Mouse (Mus musculus) inflammation-experienced regulatory T-cells, adult 6 months (primary cell): ENCODE measurements around the gene Defb25. TPM values are rescaled to one million over a fixed set of nuclear protein-coding genes. Genes with fewer than 3 reads are reported as not detected.

ENCODE experiments used
- ATAC-seq: one replicate; pipeline ENCODE4 v1.8.0; 2017
- polyA plus RNA-seq, 3 experiments: library from polyadenylated mRNA; unstranded; fragments of 100-300 nt; shearing (Covaris generic); gene quantifications; one replicate each; pipeline ENCODE4 v1.2.1; 2017

The Defb25 gene
- polyA plus RNA-seq, 3 experiments from 2014 or later: 1.4 TPM; not detected in 2

DNA sequence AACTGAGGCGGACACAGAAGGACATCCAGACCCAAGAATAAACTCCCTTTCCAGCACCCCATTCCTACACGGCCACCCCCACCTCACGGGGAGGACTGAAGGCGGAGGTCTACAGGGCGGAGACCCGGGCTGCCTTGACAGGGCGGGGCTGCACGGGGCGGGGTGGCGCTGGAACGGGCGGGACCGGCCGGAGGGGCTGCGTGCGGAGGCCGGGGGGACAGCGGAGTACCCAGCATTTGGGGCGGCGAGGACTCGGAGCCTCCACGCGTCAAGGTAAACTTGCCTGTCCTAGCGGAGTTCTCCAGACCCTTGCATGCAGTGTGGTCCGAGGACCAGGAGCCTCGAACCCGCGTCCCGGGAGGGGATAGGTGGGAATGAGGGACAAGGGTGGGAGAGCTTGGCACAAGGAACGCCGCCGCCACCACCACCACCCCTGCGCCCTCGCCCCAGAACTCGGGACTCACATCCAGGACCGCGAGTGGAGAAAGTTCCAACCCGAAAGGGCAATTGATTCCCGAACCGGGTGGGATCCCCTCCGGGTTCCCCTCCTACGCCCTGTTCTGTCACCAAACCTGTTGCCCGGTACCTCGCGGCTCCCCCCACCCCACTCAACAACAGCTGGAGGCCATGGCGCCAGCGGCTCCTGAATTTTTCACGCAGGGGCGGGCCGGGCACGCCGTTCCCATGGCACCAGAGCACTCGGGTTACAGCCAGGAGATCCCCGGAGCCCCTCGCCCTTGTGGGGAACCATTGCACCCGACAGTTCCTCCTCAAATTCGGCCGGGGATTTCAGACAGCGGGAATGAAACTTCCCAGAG lies 4.1 kb upstream of the Defb25 start, which contains the start of gene Rem1:
Rem1 (plus strand) TSS at position 178 of the 818 bp plus-strand sequence.
- ATAC-seq: no peak

DNA sequence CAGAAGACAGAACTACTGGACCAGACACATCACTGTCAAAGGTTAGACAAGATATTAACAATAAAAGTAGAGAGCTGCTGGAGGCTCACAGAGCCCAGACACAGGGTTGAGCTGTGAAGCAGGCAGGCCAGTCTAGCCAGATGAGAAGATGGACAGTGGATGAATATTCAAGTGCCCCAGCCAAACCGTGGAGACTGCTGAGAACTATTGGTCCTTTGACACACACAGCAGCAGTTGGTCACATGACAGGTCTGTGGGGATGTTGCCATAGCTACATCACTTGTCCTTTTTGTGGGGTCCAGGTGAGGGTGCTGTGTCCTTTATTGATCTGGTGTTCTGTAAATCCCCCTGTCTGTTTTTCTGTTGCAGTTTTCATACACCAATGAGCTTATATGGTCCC lies 2.4 kb upstream of the Defb25 start:
- ATAC-seq: no peak

DNA sequence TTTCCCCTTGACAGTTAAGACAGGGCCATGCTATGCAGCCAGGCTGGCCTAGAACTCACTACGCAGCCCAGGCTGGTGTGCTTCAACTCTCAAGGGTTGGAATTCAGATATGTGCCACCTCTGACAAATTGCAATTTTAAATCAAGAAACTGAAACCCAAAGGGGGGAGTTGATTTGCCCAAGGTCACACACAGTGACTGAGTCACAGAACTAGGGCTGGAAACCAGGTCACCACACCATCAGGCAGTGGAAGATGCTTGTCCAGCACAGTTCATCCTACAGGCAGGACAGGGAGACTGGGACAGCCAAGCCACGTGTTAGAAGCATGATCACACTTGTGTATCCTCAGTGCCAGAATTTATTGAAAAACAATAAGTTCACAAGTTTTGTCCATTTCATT lies 1.7 kb upstream of the Defb25 start:
- no peak for ATAC-seq

DNA sequence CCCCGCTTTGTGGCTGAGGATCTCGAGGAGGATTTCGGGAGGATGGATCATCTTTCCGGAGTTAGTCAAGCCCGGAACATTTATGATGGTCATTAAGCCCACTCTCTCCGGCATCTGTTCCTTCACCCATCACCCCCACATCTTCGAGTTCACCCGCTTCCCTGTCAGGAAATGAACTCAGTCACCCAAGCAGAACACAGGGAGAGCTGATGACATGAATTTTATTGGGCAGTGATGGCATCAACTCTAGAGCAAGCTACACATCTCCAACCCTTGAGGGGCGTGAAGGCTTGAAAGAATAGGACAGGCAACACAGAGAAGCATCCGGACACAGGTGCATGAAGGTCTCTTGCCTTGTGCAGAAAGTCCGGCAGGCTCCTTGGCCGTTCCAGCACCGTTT lies 702 bp downstream of the Defb25 start:
- ATAC-seq: no peak

DNA sequence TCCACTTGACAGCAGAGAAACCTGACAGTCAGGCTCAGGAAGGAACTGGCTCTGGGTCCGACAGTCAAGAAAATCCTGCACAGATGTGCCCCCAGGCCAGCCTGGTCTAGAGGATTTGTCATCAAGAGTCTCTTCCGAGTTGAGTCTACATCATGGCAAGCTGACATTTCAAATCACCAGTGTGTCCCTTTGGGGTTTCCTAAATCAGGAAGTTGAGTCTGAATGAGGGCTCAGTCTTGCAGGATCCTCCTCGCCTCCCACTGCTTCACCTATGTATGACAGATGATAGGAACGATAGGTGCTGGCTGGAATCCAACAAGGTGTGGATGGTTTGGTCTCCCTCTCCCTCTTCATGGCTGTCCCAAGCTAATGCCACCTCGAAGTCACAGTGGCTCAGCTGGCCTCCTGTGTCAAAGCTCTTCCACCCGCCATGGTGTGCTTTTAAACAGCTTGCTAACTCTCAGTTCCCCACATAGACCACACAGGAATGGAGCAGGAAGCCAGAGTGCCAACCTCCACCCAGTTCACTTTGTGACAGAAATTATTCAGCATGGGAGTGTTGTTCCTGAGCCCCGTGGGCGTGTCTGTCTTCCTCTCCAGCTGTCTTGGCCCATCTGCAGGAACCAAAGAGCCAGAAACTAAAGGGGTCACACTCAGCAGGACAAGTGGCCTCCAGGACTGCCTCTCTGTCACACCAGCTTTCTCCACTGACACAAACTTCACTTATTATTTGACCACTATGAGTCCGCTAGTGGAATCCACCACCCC lies 2.3 kb downstream of the Defb25 start:
- ATAC-seq: no peak

DNA sequence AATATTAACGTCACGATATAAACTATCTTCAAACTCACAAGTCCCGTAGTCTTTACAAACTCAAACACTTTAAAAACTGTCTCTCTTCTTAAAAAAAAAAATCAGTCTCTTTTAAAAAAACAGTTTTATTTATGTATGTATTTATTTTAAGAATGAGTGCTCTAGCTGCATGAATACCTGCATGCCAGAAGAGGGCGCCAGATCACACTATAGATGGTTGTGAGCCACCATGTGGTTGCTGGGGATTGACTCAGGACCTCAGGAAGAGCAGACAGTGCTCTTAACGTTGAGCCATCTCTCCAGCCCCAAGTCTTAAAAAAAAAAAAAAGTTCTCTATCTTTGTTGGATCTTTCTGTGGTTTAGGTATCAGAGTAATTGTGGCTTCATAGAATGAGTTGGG lies 5.5 kb downstream of the Defb25 start:
- no peak for ATAC-seq

DNA sequence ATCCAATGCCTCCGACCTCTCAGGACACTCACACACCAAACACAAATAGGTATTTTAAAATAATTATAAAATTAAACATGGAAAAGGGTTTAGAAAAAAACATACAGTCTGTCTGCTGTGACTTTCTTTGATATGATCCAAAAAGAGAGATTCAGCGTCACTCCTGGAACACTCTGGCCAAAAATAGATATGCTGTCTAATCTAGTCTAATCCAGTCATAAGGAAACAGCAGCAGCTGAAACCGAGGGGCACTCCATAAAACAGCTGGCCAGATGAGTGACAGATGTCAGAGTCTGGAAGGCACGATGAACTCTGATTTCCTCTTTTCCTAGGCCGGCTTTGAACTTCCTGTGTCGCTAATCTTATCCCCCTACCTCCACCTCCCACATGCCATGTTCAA lies 6.4 kb downstream of the Defb25 start:
- no peak for ATAC-seq

DNA sequence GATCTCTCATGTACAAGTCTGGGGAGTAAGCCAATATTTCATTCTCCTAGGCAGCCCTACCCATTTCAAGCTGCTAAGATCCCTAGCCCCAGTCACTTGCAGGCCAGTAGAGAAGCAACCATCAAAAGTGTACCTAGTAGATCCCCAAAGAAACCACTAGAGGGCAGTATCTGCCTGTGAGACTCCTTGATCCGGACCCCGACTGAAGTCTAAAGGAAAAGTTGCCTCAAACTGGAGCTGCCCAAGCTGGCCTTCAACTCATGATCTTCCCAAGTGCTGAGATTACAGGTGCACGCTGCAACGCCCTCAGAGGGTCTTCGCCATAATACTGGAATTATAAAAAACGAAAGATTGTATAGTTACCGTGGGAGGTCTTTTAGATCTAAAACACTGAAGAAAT lies 7.3 kb downstream of the Defb25 start:
- no peak for ATAC-seq

DNA sequence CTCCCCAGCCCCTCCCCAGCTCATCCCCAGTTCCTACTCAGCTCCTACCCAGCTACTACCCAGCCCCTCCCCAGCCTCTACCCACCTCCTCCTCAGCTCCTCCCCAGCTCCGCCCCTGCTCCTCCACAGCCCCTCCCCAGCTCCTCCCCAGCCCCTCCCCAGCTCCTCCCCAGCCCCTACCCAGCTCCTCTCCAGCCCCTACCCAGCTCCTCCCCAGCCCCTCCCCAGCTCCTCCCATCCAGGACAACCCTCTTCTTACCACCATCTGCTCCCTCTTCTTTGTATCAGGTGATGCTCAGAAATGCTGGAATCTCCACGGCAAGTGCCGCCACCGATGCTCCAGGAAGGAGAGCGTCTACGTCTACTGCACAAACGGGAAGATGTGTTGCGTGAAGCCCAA lies 10.7 kb downstream of the Defb25 start:
- ATAC-seq: no peak

DNA sequence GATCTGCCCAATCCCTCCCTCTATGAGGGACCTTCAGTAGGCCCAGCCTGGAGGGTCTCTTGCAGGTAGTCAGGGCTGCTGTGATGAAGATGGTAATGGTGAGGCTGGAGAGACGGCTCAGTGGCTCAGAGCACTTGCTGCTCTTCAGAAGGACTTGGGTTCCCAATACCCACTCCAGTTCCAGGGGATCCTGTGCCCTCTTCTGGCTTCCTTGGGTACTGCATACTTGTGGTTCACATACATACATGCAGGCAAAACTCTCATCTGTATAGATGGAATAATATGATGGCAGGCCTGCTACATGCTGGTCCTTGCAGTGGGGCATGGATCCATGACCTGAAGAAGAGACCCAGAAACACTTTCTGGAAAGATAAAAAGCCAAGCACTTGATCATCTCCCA lies 14.1 kb downstream of the Defb25 start:
- no peak for ATAC-seq

DNA sequence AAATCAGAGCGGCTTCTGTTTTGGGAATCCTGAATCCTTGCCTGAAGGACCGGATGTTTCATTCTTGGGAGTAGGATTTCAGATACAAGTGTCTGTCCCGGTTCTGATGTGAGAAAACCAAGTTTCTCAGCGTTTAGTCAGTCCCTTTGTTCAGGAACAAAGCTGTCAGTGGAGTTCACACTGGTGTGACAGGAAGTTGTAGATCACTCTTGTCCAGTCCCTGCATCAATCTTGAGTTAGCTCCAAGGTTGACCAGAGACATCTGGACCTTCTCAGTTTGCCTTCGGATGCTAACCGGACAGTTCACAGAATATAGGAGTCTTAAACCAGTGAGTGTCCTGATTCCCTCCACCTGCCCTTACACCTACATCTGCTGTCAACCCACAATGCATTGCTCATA lies 15.1 kb downstream of the Defb25 start:
- ATAC-seq: no peak

DNA sequence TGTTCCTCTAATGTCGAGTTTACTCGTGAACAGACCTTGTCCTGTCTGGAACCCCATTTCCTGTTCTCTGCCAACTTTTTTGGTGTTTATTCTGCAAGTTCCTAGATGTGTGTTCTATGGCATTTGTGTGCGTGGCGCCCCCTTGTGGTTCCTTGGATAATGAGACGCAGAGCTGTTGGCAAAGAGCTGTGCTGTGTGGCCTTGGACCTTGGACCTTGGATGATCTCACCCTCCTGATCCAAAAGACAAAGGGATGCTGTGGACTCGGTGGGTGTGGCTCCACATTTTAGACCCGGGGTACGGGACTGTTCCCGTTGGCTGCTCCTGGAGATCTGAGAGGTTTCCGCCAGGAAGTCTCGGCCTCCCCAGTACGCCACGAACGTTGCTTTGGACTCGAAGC lies 18.8 kb downstream of the Defb25 start, which contains the start of gene Defb36:
Defb36 (plus strand) TSS at position 271 of the 400 bp plus-strand sequence.
- no peak for ATAC-seq

DNA sequence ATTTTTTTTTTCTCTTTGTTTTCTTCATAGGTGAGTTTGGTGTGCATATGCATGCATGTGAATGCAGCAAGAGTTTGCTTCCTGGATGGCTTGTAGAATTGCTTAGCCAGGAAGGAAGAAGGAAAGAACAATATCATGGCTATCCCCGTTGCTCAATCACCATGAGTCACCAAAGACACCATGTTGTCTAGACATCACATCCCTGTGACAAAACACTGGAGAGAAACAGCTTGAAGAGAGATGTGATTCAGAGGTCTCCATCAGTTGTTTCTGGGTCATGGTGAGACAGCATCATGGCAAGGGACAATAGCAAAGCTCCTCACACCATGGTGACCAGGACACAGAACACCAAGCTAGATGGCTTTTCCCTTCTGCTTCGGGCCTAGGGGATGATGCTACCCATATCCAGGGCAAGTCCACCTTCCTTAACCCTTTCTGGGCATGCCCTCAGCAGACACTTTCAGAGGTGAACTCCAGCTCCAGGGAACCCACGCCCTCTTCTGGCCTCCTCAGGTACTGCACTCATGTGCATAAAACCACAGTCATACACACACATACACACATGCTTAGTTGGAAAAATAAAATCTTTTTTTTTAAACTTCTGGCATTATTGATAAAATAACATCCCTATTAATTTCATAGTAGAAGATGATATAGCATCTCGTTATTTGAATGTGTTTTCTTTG lies 21.4 kb downstream of the Defb25 start:
- ATAC-seq: no peak

DNA sequence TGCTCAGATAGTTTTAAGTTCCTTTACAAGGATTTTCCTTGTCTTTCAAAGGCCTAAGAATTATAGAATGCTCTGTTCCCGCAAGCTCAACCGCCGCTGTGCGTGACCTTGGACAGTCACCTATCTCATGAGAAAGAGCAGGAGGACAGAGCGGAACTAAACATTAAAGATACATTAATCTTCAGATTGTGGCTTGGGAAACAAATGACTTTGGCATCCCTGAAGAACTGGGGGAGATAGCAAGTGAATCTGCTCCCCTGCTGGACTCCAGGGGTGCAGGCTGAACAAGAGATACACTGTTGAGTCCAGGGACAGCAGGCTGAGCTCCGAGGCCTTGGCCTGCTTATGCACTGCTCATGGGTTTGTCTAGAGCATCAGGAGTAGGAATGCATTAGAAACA lies 22.8 kb downstream of the Defb25 start:
- no peak for ATAC-seq

DNA sequence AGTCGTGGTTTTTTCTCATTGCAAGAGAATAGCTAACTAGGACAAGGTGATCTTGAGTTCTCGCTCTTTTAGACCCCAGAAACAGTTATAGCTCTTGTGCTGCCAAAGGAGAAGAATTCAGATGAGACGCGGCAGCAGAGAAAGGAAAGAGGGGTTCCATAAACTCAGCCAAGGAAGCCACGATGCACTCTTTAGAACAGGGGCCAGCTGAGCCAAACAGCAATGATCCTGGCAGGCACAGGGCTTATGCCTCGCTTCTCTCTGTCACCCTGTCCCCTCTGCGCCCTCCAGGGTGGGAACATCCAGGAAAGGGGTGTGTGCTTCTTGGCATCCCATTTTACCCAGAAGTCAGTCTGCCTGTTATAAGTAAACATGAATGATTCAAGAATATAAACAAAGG lies 23.6 kb downstream of the Defb25 start, which contains the start of gene Defb45:
Defb45 (minus strand) TSS at position 101 of the 400 bp plus-strand sequence.
- no peak for ATAC-seq

DNA sequence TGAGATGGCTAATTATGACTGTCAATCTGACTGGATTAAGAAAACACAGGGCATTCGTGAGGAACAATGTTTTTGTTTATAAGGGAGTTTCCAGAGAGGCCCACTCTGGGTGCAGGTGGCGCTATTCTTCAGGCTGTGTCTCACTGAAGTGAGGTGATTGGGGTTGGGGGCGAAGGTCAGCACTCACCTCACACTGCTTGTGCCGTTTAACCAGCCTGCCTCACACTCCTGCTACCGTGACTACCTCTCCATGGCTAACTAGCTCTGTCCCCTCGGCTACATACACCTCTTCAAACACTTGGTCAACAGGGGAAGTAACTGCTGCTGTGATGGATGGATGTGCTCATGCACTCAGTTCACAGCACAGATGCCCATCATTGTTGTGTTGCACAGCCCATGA lies 33.8 kb downstream of the Defb25 start:
- ATAC-seq: no peak

DNA sequence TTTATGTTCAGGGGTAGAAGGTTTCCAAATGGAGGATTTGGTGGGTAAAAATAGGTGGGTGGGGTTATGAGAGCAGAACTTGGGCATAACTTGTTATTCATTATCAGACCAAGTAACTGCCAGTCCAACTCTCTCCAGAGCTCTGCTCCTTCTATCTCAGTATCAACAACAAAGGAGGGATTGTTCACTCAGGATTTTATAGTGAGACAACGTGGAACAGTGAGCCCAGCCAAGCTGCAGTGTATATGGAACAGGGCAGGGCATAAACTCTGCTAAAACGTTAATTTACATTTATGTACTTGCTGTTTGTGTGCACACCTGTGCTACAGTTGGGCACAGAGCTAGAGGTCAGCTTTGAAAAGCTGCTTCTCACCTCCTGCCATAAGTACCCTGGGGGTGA lies 34.4 kb downstream of the Defb25 start:
- ATAC-seq: no peak

DNA sequence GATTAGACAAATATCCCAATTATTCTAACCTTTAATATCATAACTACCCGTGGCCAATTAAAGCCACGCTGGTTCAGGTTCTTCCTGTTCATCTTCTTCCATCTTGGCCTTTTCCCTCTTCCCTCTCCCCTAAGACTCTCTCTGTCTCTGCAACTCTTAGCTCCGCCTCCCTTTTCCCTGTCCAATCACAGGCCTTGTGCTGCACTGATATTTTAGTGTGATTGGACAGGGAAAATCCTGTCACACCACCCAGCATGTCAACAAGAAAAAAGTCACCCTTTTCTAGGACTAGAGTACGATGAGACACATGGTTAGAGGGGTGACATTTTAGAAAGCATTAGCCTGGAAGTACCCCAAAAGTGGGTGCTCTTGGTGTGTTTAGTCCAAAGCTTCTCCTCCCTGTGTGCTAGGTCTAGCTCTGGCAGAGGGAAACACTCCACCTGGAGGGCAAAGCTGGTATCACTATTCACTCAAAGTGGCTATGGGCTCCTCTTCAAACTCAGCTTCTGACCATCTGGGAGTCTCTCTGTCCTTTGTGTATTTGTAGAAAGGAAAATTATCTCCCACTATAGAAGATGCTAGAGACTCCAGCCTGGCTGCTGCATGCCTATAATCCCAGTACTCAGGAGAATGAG lies 35.8 kb downstream of the Defb25 start:
- ATAC-seq: no peak

DNA sequence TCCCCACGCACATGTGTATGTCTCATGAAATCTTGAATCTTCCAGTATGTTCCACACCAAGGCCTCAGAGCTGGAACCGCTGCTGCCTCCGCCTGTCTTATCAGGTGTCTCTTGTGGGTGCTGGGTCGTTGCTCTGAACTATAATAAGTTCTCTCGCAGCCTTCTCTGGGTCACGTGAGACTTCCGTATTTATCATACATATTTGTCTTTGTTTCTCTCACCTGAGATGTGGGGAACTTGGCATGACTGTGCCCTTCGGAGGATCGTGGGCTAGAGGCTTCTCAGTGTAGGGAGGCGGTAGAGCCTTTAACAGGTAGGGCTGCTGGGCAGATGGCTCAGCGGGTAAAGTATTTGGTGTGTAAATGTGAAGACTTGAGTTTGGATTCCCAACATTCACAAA lies 42.2 kb downstream of the Defb25 start:
- ATAC-seq: no peak

DNA sequence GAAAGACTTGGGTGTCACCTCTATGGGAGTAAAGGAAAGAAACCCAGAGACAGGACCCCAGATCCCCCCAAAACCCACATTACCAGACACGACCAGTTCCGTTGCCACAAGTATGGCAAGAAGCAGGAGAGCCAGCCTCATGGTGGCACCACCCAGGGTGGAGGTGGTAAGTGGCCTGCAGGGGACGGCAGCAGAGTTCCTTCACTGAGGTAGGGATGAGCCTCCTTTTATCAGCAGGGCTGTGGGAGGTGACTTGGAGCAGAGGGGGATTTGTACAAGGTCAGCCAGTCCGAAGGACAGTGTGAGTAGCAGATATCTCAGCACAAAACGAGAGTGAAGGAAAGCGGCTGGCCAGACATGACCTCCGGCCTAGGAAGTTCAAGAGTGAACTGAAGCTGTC lies 42.7 kb downstream of the Defb25 start, which contains the start of gene Defb19:
Defb19 (minus strand) TSS at position 206 of the 400 bp plus-strand sequence.
- ATAC-seq: no peak

DNA sequence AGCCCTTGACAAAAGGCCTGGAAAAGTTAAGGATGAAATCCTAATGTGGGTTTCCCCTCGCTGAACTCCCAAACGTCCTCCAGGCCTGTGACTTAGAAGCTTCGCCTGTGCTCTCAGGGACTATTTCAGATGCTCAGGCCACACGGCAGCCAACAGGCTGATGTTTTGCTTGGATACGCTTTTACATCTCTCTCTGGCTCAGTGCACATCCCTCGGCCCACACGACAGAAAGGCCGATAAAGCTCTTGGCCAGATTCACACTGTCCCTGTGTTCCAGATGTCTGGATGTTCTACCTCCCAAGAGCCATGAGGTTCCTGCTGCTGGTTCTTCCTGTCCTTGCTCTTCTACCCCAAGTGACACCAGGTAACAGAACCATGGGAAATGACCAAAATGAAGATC lies 49.4 kb downstream of the Defb25 start:
- ATAC-seq: no peak
